Mouse (Mus musculus): ENCODE measurements around the gene Med12.

DNA sequence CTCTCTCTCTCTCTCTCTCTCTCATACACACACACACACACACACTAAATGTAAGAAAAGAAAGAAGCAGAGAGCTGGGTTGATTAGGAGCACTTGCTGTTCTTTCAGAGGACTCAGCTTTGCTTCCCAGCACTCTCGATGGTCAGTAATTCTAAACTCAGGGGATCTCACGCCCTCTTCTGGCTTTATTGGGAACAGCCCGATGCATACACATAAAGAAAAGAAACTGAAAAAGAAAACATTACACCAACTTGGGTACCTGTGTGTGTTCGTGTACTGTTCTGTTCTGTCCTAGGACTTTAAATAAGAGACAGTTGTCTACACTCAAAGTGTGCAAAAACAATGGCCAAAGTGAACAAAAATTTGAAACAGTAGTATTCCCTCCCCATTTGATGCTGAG, 64.8 kb downstream of the Med12 start:
- TF ChIP-seq POLR2A (IDR thresholded peaks at IDR 0.05; ENCODE audit: borderline replicate concordance, control insufficient read depth, low read depth, low read length) (no peak), CTCF (IDR thresholded peaks at IDR 0.05; ENCODE audit: control insufficient read depth, insufficient read depth, low read length) (no peak)

Data from bone marrow, adult 2 months (tissue).